Mouse (Mus musculus): ENCODE results near the gene 4921511C20Rik. TPM values are rescaled to one million over a fixed set of nuclear protein-coding genes. Genes with fewer than 3 reads are reported as not detected.

The 4921511C20Rik gene
- polyA plus RNA-seq (2016; fragmentation: Nextera tagmentation; extraction: Ambion mirVana) = not detected in 2 replicates

DNA sequence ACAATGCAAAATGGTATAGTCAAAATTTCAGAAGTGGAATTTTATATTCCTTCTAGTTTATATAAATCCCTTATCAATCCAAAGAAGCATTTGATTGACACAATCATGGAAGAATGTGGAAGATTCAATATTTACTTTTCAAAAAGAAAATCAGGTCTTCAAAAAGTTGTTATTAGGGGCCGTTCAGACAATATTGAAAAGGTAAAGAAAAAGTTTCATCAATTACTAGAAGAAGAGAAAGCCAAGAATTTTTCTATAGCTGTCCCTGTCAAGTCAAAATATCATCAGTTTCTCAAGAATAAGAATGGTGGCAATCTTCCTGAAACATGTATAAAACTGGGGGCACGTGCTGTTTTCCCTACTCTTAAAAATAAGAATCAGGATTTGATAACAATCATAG, at the start of gene 4921511C20Rik:
Gene 4921511C20Rik, plus strand, starts transcription at position 301 of the 400 bp plus-strand sequence.
- Histone ChIP-seq H3K27ac (replicated peaks) (no peak within 1 kb of the TSS), H3K4me3 (no peak within 1 kb of the TSS), H3K9me3 (replicated peaks) (no peaks in the 10 kb centered on the region), H3K36me3 (no peaks in the 10 kb centered on the region), H3K27me3 (ENCODE audit: low read depth, poor library complexity, severe bottlenecking) (no peaks in the 10 kb centered on the region), H3K4me1 (no peaks in the 10 kb centered on the region)
- no peak for DNase-seq (ENCODE audit: low spot score)
- 91% methylated on average over 2 of the region's 2 CpGs for WGBS
